Mouse (Mus musculus) hindbrain, embryonic 12.5 days (tissue): ENCODE data around the gene Ankrd34b. TPM values are rescaled to one million over a fixed set of nuclear protein-coding genes. Genes with fewer than 3 reads are reported as not detected.

Experiments
- ATAC-seq: fragments of 200-750 bp; cut with Nextera tagmentation; 2 replicates; pipeline ENCODE4 v1.8.0; 2017; ENCODE audit warnings: moderate TSS enrichment; ENCODE audit not compliant: low FRiP score
- H3K27ac ChIP-seq: fragments of 300-500 bp; sonication (generic); 2 replicates; pipeline ENCODE4 v1.5.1; 2016; ENCODE audit warnings: mild to moderate bottlenecking
- H3K27me3 ChIP-seq: fragments of 300-500 bp; sonication (generic); 2 replicates; pipeline ENCODE4 v1.6.1; 2016; ENCODE audit warnings: mild to moderate bottlenecking
- H3K36me3 ChIP-seq: fragments of 300-500 bp; sonication (generic); 2 replicates; pipeline ENCODE4 v1.6.1; 2016; ENCODE audit warnings: mild to moderate bottlenecking
- H3K4me1 ChIP-seq: fragments of 300-500 bp; sonication (generic); 2 replicates; pipeline ENCODE4 v1.6.1; 2016
- H3K4me2 ChIP-seq: fragments of 300-500 bp; sonication (generic); replicated peaks from 2 replicates; pipeline ENCODE4 v1.6.1; 2016; ENCODE audit warnings: mild to moderate bottlenecking
- H3K4me3 ChIP-seq: fragments of 300-500 bp; sonication (generic); 2 replicates; pipeline ENCODE4 v1.5.1; 2016; ENCODE audit warnings: mild to moderate bottlenecking
- H3K9ac ChIP-seq: fragments of 300-500 bp; sonication (generic); 2 replicates; pipeline ENCODE4 v1.6.1; 2016; ENCODE audit warnings: mild to moderate bottlenecking, moderate library complexity
- H3K9me3 ChIP-seq: fragments of 300-500 bp; sonication (generic); replicated peaks from 2 replicates; pipeline ENCODE4 v1.6.1; 2016; ENCODE audit warnings: mild to moderate bottlenecking
- WGBS: fragments of 180-500 bp; shearing (Covaris S2); methylation state at CpG from one replicate; pipeline ENCODE4 v1.1.7; 2016; 5-methylcytosine and 5-hydroxymethylcytosine counted together
- polyA plus RNA-seq: library from polyadenylated mRNA; unstranded; fragments of >200 nt; fragmentation: Nextera tagmentation; extraction: Ambion mirVana; gene quantifications from 2 replicates; pipeline ENCODE4 v1.2.1, GENCODE M21; 2016

Ankrd34b gene
- 0.28 and 0.51 TPM in 2 replicates for polyA plus RNA-seq

GRCm38 (mm10) chr13:92425758-92426264 is at the start of gene Ankrd34b:
Gene Ankrd34b (plus strand): TSS chr13:92425896.
- H3K4me3 ChIP-seq, result peak within 1 kb of the TSS; percentile 69
- peak within 1 kb of the TSS; percentile 64 for H3K9ac ChIP-seq
- peaks cover 13% of the 10 kb centered on the region for H3K4me1 ChIP-seq
- H3K36me3 ChIP-seq, result no peaks in the 10 kb centered on the region
- ATAC-seq, result peak; percentile 91
- H3K27ac ChIP-seq, result no peak within 1 kb of the TSS
- peaks cover 64% of the 10 kb centered on the region for H3K27me3 ChIP-seq
- under 1% methylated on average over 50 of the region's 54 CpGs for WGBS
- H3K9me3 ChIP-seq, result no peaks in the 10 kb centered on the region
- H3K4me2 ChIP-seq, result peak within 1 kb of the TSS; percentile 92

DNA sequence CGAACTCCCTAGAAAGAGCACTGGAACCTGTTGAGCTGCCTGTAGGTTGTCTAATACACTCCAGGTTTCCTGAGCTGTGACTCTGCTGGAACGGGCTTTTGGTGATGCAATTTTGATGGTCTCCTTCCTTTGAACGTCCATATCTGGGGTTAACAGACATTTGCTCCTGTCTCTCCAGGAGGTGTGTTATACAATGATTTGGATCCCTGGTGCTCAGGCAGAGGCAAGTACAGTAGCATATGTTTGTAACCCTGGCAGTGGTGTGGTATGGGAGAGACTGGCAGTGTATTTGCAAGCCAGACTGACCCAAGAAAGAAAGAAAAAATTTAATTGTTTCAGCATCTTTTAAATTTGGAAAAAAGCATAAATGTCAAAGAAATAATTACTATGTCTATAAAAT is 38.3 kb upstream of the Ankrd34b start:
- ATAC-seq, result no peak
- H3K27me3 ChIP-seq, result no peaks in the 10 kb centered on the region
- H3K4me1 ChIP-seq, result no peaks in the 10 kb centered on the region
- no peak overlapping the region for H3K27ac ChIP-seq
- H3K9me3 ChIP-seq, result no peaks in the 10 kb centered on the region
- no peak overlapping the region for H3K4me3 ChIP-seq
- H3K36me3 ChIP-seq, result peaks cover 4% of the 10 kb centered on the region; the same call in 1 of the 2 replicates
- H3K4me2 ChIP-seq, result no peak overlapping the region
- 92% methylated on average over 3 of the region's 3 CpGs for WGBS
- H3K9ac ChIP-seq, result no peak overlapping the region

- no peaks in the 10 kb centered on the region for H3K4me1 ChIP-seq
- no peaks in the 10 kb centered on the region for H3K9me3 ChIP-seq
- H3K27ac ChIP-seq, result no peak overlapping the region
- no peak overlapping the region for H3K9ac ChIP-seq
- H3K4me2 ChIP-seq, result no peak overlapping the region
- WGBS, result 87% methylated on average over 12 of the region's 12 CpGs
- H3K27me3 ChIP-seq, result no peaks in the 10 kb centered on the region
- ATAC-seq, result no peak
- H3K36me3 ChIP-seq, result no peaks in the 10 kb centered on the region
- no peak overlapping the region for H3K4me3 ChIP-seq
Observed at GRCm38 (mm10) chr13:92393047-92393661, 32.5 kb upstream of the Ankrd34b start.

GRCm38 (mm10) chr13:92398491-92399384 is 27.0 kb upstream of the Ankrd34b start:
- Histone ChIP-seq H3K4me2 (no peak overlapping the region), H3K9ac (no peak overlapping the region), H3K27me3 (no peaks in the 10 kb centered on the region), H3K27ac (no peak overlapping the region), H3K36me3 (no peaks in the 10 kb centered on the region), H3K4me3 (no peak overlapping the region), H3K9me3 (no peaks in the 10 kb centered on the region), H3K4me1 (no peaks in the 10 kb centered on the region)
- ATAC-seq, result no peak
- WGBS, result 67% methylated on average over 11 of the region's 11 CpGs

- ATAC-seq, result no peak
- H3K9ac ChIP-seq, result no peak overlapping the region
- no peaks in the 10 kb centered on the region for H3K27me3 ChIP-seq
- 60% methylated on average over 2 of the region's 2 CpGs for WGBS
- no peaks in the 10 kb centered on the region for H3K4me1 ChIP-seq
- no peak overlapping the region for H3K4me3 ChIP-seq
- no peak overlapping the region for H3K4me2 ChIP-seq
- H3K36me3 ChIP-seq, result no peaks in the 10 kb centered on the region
- H3K9me3 ChIP-seq, result 0 out of 2 replicates have a peak, but pooled peaks cover 4% of the 10 kb centered on the region
- no peak overlapping the region for H3K27ac ChIP-seq
Observed at GRCm38 (mm10) chr13:92402063-92402462, 23.6 kb upstream of the Ankrd34b start.

DNA sequence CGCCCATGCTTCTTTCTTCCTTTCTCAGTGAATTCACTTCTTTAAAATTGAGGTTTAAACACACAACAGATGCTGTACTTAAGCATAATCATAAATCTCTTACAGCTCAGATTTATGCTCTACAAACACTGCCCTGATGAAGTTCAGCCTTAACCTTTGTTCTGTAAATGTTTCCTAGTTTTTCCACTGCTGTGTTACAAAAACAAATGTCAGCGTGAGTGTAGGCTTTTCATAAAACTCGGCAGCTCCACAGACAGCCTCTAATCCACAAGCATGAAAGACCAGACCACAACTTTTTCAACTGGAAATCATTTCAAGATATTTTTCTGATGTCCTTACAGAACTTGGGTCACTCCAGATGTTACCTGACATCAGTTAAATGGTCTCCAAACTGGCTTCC is 22.2 kb upstream of the Ankrd34b start:
- no peak for ATAC-seq
- Histone ChIP-seq H3K4me1 (no peaks in the 10 kb centered on the region), H3K9me3 (0 out of 2 replicates have a peak, but pooled peaks cover 4% of the 10 kb centered on the region), H3K9ac (no peak overlapping the region), H3K4me2 (no peak overlapping the region), H3K4me3 (no peak overlapping the region), H3K27me3 (no peaks in the 10 kb centered on the region), H3K27ac (no peak overlapping the region), H3K36me3 (no peaks in the 10 kb centered on the region)
- WGBS, result 84% methylated on average over 3 of the region's 3 CpGs

DNA sequence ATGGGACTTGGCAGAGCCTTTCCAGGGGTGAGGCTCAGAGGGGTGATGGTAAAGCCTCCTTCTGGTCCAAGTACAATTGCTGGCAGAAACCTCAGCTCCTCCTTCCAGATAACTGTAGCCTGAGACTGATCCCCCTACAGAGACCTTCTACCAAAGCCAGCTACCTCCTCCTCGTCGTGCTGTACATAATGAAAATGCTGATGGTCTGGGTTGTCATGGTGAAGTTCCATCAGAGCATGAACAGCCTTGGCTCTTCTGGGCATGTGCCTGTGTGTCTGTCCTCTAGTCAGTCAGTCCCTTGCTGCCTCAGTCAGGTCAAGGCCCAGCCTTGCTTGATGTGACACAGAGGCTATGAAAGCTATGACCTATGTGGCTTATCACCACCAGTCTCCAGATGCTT is 15.2 kb upstream of the Ankrd34b start:
- H3K27ac ChIP-seq, result no peak overlapping the region
- H3K9me3 ChIP-seq, result 0 out of 2 replicates have a peak, but pooled peaks cover 4% of the 10 kb centered on the region
- no peaks in the 10 kb centered on the region for H3K36me3 ChIP-seq
- H3K4me3 ChIP-seq, result no peak overlapping the region
- no peak for ATAC-seq
- H3K4me2 ChIP-seq, result no peak overlapping the region
- H3K9ac ChIP-seq, result no peak overlapping the region
- 68% methylated on average over 2 of the region's 2 CpGs for WGBS
- H3K4me1 ChIP-seq, result no peaks in the 10 kb centered on the region
- no peaks in the 10 kb centered on the region for H3K27me3 ChIP-seq

DNA sequence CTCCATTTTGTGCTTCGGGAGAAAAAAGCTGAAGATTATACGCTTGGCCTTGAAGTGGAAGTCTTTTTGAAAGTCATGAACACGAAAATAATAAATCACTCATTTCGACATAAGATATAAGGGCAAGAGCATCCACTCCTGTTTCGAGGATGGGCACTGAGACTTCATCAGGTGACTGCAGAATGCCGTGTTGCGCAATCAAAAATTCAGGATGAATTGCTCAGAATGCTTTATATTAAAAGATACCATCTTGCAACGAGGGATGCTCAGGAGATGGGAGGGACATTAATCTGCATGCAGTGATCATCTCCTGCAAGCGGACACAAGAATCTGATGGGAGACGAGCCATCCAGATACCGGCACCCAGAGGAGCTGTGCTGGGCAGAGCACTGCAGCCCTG is 6.1 kb upstream of the Ankrd34b start:
- no peaks in the 10 kb centered on the region for H3K4me1 ChIP-seq
- no peaks in the 10 kb centered on the region for H3K9me3 ChIP-seq
- no peak for ATAC-seq
- H3K27me3 ChIP-seq, result peaks cover 17% of the 10 kb centered on the region
- no peak overlapping the region for H3K9ac ChIP-seq
- no peaks in the 10 kb centered on the region for H3K36me3 ChIP-seq
- no peak overlapping the region for H3K4me2 ChIP-seq
- H3K4me3 ChIP-seq, result no peak overlapping the region
- 88% methylated on average over 11 of the region's 11 CpGs for WGBS
- H3K27ac ChIP-seq, result no peak overlapping the region

- Histone ChIP-seq H3K4me3 (no peak overlapping the region), H3K9ac (no peak overlapping the region), H3K27me3 (peaks cover 57% of the 10 kb centered on the region), H3K27ac (no peak overlapping the region), H3K4me2 (no peak overlapping the region), H3K4me1 (peaks cover 13% of the 10 kb centered on the region), H3K36me3 (no peaks in the 10 kb centered on the region), H3K9me3 (no peaks in the 10 kb centered on the region)
- no peak for ATAC-seq
- 62% methylated on average over 3 of the region's 3 CpGs for WGBS
Observed at GRCm38 (mm10) chr13:92423711-92424110, 2.0 kb upstream of the Ankrd34b start.

GRCm38 (mm10) chr13:92426294-92427051 is 777 bp downstream of the Ankrd34b start:
- no peaks in the 10 kb centered on the region for H3K36me3 ChIP-seq
- H3K9me3 ChIP-seq, result no peaks in the 10 kb centered on the region
- under 1% methylated on average over 65 of the region's 92 CpGs for WGBS
- peak overlapping the region; percentile 69 for H3K4me3 ChIP-seq
- H3K4me1 ChIP-seq, result peaks cover 13% of the 10 kb centered on the region
- H3K27me3 ChIP-seq, result peaks cover 64% of the 10 kb centered on the region
- peak overlapping the region; percentile 64 for H3K9ac ChIP-seq
- ATAC-seq, result peak; percentile 61
- H3K27ac ChIP-seq, result no peak overlapping the region
- peak overlapping the region; percentile 92 for H3K4me2 ChIP-seq

GRCm38 (mm10) chr13:92427351-92427855 is 1.7 kb downstream of the Ankrd34b start:
- Histone ChIP-seq H3K4me2 (peak overlapping the region; percentile 92; the same call in 1 of the 2 replicates), H3K4me3 (peak overlapping the region; percentile 69; the same call in 1 of the 2 replicates), H3K27me3 (peaks cover 64% of the 10 kb centered on the region), H3K36me3 (no peaks in the 10 kb centered on the region), H3K27ac (no peak overlapping the region), H3K4me1 (peaks cover 13% of the 10 kb centered on the region), H3K9me3 (no peaks in the 10 kb centered on the region), H3K9ac (no peak overlapping the region)
- WGBS, result 45% methylated on average over 4 of the region's 4 CpGs
- ATAC-seq, result no peak

DNA sequence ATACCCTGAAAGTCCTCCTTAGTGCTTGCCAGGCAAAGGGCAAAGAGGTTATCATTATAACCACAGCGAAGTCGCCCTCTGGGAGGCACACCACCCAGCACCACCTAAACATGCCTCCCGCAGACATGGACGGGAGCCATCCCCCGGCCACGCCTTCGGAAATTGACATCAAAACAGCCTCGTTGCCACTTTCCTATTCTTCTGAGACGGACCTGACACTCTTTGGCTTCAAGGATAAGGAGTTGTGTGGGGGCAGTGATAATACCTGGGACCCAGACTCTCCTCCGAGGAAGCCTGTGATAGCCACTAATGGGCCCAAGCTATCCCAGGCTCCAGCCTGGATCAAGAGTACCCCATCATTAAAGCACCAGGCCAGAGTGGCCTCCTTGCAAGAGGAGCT is 13.0 kb downstream of the Ankrd34b start:
- Histone ChIP-seq H3K9ac (no peak overlapping the region), H3K4me1 (no peaks in the 10 kb centered on the region), H3K36me3 (no peaks in the 10 kb centered on the region), H3K4me3 (no peak overlapping the region), H3K27ac (no peak overlapping the region), H3K4me2 (no peak overlapping the region), H3K27me3 (no peaks in the 10 kb centered on the region), H3K9me3 (no peaks in the 10 kb centered on the region)
- no peak for ATAC-seq
- 90% methylated on average over 10 of the region's 10 CpGs for WGBS
